Mouse (Mus musculus) gonadal fat pad, adult 2 months (tissue): ENCODE data around the gene Mansc1. TPM values are rescaled to one million over a fixed set of nuclear protein-coding genes. Genes with fewer than 3 reads are reported as not detected.
A peak's percentile ranks its signal among the peaks of the same experiment; 100 is the strongest.
"Not testable (repeated sequence)": the region's sequence is repeated elsewhere in the genome, so short reads cannot be mapped to it uniquely, and the experiment has no call there.

Source experiments
- DNase-seq: peaks from one replicate; pipeline ENCODE4 v3.0.0-alpha.2; 2012; ENCODE audit warnings: low read depth
- polyA plus RNA-seq: library from polyadenylated mRNA; depleted of rRNA; stranded (reverse); fragments of >200 nt; gene quantifications from 2 replicates; pipeline ENCODE4 v1.2.3, GENCODE M21; 2012; rRNA removed

Mansc1 gene
- polyA plus RNA-seq: 6.0 and 7.0 TPM in 2 replicates

- DNase-seq: no peak
These were observed at the start of gene Mansc1 for GRCm38 (mm10) chr6:134631947-134632687. TSS of gene Mansc1 (minus strand) at chr6:134632488.

GRCm38 (mm10) chr6:134679330-134679729 lies 47.0 kb upstream of the Mansc1 start:
- DNase-seq: not testable (repeated sequence)

GRCm38 (mm10) chr6:134678037-134678436 lies 45.7 kb upstream of the Mansc1 start:
- no peak for DNase-seq

- DNase-seq: no peak
These were observed 45.2 kb upstream of the Mansc1 start for GRCm38 (mm10) chr6:134677504-134677903.

DNA sequence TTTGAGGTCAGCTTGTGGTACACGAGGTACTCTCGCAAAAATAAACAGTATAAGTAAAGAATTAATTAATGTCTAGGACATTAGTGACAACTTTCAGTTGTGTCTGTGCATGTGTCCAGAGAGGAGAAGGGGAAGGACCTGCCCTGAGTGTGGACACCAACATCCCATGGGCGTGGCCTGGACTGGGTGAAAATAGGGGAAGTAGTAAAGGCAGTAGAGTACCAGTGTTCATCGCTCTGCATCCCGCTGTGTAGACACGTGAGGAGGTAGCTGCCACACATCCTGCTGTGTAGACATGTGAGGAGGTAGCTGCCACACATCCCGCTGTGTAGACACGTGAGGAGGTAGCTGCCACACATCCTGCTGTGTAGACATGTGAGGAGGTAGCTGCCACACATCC lies 41.4 kb upstream of the Mansc1 start:
- not testable (repeated sequence) for DNase-seq

DNA sequence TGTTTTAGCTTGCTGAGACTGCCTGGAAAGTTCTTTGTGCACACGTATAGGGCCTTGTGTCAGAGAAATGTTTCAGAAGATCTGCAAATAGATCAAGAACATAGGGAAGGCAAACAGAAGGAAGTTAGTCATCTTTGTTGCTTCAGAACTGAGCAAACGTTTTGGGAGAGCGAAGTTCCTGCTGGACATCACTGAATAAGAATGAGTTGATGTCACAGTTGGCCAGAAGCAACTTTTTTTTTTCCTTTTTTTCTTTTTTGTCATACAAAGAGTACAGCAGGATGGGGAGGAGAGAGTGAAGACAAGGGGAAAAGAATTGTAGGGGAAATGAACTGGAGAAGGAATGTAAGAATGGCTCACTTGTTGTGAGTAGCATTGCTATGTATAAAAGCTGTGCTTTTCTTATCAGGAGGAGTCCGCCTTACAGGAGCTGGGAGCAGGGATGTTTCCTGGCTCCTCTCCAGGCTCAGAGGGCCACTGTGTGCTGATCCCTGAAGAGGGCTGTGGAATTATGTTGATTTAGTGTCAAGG lies 38.7 kb upstream of the Mansc1 start:
- DNase-seq: no peak

DNA sequence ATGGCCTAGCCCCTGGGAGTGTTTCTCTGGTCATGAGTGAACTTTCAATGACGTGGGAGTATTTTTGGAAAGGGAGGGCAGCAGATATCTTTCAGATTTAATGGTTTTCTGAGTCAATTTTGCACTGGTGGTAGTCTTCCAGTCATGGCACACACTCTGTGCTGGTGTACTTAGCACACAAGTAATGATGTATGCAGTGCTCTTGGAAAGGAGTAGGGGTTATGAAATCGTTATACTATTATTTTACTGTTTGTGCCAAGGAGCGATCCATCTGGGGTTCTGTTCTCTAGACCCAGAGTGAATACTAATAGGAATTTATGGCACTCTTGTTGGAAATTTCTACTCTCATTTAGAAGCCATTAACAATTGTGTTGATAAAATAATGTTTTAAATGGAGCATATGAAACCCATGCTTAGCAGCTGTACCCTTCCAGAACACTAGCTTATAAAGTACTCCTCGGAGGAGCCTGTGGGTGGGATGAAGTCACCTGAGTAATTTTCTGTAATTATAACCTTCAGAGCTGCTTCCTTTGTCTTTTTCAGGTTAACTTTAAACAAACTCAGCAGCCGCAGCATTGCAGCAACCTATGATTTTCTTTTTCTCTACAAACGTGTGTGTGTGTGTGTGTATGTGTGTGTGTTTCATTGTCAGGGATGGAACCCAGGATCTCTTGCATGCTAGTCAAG lies 37.0 kb upstream of the Mansc1 start:
- no peak for DNase-seq

- DNase-seq: no peak
These were observed 36.2 kb upstream of the Mansc1 start for GRCm38 (mm10) chr6:134668519-134668918.

DNA sequence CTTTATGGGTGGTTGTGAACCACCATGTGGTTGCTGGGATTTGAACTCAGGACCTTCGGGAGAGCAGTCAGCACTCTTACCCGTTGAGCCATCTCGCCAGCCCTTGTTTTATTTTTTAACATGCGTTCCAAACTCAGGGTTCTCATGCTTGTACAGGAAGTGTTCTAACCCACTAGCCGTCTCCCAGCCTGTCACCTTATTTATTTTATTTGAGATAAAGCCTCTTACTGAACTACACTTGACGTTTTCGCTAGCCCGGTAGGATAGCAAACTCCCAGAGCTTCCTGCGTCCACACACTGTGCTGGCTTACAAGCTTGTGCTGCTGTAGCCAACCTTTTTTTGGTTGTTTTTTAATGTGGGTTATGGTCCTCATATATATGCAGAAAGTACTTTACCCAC lies 33.5 kb upstream of the Mansc1 start:
- DNase-seq: no peak

GRCm38 (mm10) chr6:134664573-134664972 lies 32.3 kb upstream of the Mansc1 start:
- no peak for DNase-seq

GRCm38 (mm10) chr6:134660714-134661406 lies 28.6 kb upstream of the Mansc1 start:
- DNase-seq: no peak

- DNase-seq: no peak
These were observed 27.0 kb upstream of the Mansc1 start for GRCm38 (mm10) chr6:134659108-134659958.

DNA sequence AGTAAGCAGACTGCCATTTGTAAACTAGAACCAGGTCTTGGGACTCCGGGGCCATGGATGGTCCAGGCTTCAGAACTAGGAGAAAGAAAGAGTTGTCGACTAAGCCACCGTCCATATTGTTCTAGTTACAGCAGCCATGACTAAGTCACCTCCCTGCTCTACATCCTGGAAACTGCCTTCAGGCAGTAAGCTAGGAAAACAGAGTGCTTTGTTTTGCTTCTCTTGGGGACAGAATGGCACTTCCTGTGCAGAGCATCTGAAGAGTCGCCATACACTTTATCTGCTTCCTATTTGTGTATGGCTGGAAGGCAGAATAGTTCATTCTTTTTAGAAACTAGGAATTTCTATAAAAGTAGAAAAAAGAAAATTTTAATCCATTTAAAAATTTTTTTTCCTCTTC lies 24.2 kb upstream of the Mansc1 start:
- DNase-seq: no peak

DNA sequence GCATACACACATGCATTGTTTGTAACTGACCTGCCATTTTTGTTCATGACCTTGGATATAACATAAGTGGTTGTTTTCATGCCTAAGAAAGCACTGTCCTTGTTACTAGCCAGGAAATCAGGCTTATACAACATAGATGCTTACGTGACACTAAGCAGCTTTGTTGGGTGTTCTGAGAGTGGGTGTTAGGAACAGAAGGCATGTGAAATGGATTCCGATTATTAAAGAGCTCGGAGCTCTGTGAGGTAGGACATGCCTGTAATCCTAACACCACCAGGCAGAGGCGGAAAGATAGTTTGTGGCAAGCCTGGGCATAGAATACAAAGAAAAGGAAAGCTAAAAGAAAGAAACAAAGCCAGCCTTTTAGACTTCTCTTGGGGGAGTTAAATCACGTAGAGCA lies 16.1 kb upstream of the Mansc1 start:
- DNase-seq: peak; percentile 58

DNA sequence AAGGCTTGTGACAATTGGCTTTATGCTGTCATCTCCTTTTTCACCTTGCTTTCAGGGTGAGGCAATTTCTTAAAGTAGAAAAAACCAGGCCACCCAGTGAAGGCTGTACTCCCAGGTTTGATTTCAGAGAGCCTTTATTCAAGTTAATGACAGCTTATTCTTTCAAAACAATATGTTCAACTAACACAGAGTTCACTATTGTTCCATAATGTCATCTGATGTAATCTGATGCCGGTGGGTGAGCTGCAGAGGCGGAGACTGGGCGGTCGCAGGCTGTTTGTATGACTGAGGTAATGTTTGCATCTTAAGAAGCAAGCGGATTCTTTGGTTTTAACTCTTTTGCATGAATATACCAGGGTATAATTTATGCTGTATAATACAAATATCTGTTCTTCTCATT lies 15.3 kb upstream of the Mansc1 start:
- DNase-seq: peak; percentile 59

GRCm38 (mm10) chr6:134646835-134647234 lies 14.5 kb upstream of the Mansc1 start:
- DNase-seq: no peak

GRCm38 (mm10) chr6:134643296-134643695 lies 11.0 kb upstream of the Mansc1 start:
- no peak for DNase-seq

DNA sequence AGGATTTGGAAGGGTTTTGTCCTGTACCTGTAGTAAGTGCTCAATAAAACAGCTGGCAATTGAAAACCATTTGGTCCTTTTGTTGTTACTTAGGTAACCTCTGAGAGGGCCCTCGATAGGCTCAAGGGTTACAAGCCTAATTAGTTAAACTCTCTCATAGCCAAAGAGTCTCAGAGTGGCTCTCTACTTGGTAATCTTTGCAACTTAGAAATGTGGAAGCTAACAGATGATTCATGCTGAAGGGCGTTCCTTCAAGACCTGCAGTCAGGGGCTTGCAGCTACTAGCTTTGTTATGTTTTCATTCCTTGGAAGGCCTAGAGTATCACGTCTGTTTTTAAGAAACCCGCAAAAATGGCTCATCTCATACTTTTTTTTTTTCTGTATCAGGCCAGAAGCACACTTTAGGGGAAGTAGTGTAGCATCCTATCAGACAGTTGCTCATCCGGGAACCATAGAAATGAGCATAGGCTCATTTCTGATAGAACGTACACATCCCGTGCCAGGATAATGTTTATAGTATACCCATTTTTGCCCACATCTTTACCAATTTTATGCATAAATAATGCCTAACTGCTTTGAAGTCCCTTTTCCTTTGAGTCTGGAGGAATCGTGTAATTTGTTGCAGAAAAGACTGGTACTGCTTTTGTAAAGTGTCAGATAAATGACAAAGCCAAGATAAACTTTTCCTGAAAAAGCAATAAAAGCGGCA lies 9.6 kb upstream of the Mansc1 start:
- DNase-seq: no peak

- no peak for DNase-seq
These were observed 8.5 kb upstream of the Mansc1 start for GRCm38 (mm10) chr6:134640485-134641475.

DNA sequence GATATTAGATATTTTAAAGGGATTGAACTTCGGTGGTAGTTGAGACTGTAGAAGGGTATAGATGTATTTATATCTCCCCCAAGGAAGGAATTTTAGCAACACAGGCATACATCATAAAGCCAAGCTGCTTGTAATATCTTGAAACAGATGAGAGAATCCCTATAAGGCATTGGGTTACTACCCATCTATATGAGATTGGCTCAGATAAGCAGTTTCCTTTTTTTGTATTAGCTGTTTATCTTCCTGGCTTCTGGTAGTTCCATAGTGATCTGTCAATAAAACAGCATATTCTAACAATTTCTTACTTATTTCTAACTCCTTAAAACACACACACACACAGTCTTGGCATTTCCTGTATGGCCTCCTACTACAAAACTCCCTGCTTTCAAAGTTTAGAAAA lies 7.6 kb upstream of the Mansc1 start:
- no peak for DNase-seq
